Mouse (Mus musculus) E14TG2a.4 (cell line): Measurements from ENCODE around the gene Akap2.

Experiments
- CTCF ChIP-seq: conservative IDR thresholded peaks from 2 replicates; pipeline ENCODE4 v1.5.1; 2014; ENCODE audit warnings: low read length
- POU5F1 ChIP-seq: IDR thresholded peaks from 2 replicates; pipeline ENCODE4 v1.6.1; 2014; ENCODE audit warnings: low read length, borderline replicate concordance

DNA sequence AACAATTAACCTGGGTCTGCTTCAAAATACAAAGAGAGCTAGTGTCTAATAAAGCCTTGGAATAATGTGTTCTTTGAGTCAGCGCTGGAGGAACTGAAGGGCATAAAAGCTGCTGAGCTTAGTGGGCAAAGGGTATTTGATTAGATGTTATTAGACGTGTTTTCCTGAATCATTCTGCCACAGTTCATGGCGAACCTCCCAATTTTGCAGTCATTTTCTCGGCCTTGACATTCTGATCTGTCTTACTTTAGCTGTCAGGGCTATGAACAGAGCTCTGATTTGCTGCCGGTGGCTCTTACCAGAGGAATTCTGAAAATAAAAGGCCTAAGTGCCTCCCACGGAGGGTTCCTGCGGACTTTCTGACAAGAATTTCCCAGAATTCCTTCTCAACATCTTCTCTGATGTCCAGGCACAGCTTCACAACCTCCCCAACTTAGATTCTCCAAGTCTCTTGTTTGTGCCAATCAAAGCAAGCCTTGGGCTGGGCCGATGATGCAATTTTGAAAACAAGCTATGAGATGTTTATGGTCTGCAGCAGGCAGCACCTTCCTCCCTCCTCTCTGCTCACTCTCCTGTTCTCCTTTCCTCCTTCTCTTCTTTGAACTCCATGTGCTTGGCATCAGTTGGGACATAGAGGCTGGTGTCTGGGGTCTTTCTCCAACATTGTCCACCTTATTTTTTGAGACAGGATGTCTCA is 21.5 kb downstream of the Akap2 start:
- no peak for TF ChIP-seq CTCF
- TF ChIP-seq POU5F1 = no peak
